Comparison of ENCODE assay signal across 8 mouse cellular contexts in genomic region chr7:63212084-63212723, GRCm38 (mm10). TPM values are rescaled to one million over a fixed set of nuclear protein-coding genes. Genes with fewer than 3 reads are reported as not detected.
DNase-seq lines count a peak whose midpoint lies in the region; ATAC-seq lines count a peak whose summit lies in the region.

Gene Chrna7, minus strand, starts transcription at chr7:63212569.

- H3K4me3 ChIP-seq in hindbrain, embryonic 15.5 days: peak within 1 kb of the TSS; percentile 86
- peak within 1 kb of the TSS; percentile 65 for H3K4me3 ChIP-seq in lung, embryonic 16.5 days (ENCODE audit: low read length)

- peaks cover 6% of the 10 kb centered on the region for H3K4me1 ChIP-seq in hindbrain, embryonic 15.5 days (replicated peaks)
- peaks cover 6% of the 10 kb centered on the region; the same call in 1 of the 2 replicates for H3K4me1 ChIP-seq in lung, embryonic 16.5 days (replicated peaks; ENCODE audit: control insufficient read depth, insufficient read depth, low read length)

- peak; percentile 85 to 92 for DNase-seq in adrenal gland, adult (ENCODE audit: inconsistent age in 2 of 2, low spot score in 1 of 2)
- peak; percentile 45 to 56 for DNase-seq in gastrocnemius, adult 8-10 months (ENCODE audit: low spot score in 2 of 2)
- peak; percentile 80 to 81 for DNase-seq in layer of hippocampus, postnatal 25 days (ENCODE audit: extremely low spot score in 1 of 2, low spot score in 1 of 2)
- peak; percentile 91 for DNase-seq in retina, postnatal 1 day

- peak within 1 kb of the TSS; percentile 69; the same call in 1 of the 2 replicates for H3K27ac ChIP-seq in hindbrain, embryonic 15.5 days (replicated peaks)
- no peak within 1 kb of the TSS for H3K27ac ChIP-seq in lung, embryonic 16.5 days (ENCODE audit: low read length)

- H3K36me3 ChIP-seq in hindbrain, embryonic 15.5 days: no peaks in the 10 kb centered on the region
- H3K36me3 ChIP-seq in lung, embryonic 16.5 days (ENCODE audit: control insufficient read depth, insufficient read depth, low read length): no peaks in the 10 kb centered on the region

- H3K27me3 ChIP-seq in hindbrain, embryonic 15.5 days: no peaks in the 10 kb centered on the region
- H3K27me3 ChIP-seq in lung, embryonic 16.5 days (ENCODE audit: control insufficient read depth, insufficient read depth, low read depth, low read length): peaks cover 6% of the 10 kb centered on the region; the same call in 1 of the 2 replicates

- H3K4me2 ChIP-seq in hindbrain, embryonic 15.5 days: peak within 1 kb of the TSS; percentile 87
- peak within 1 kb of the TSS; percentile 99 for H3K4me2 ChIP-seq in lung, embryonic 16.5 days (ENCODE audit: low read depth, low read length)

- H3K9ac ChIP-seq in hindbrain, embryonic 15.5 days: peak within 1 kb of the TSS; percentile 73
- H3K9ac ChIP-seq in lung, embryonic 16.5 days (ENCODE audit: low read length): peak within 1 kb of the TSS; percentile 68

- under 1% methylated on average over 63 of the region's 73 CpGs for WGBS in hindbrain, embryonic 15.5 days
- under 1% methylated on average over 47 of the region's 73 CpGs for WGBS in lung, embryonic 16.5 days

- H3K9me3 ChIP-seq in hindbrain, embryonic 15.5 days: no peaks in the 10 kb centered on the region
- H3K9me3 ChIP-seq in lung, embryonic 16.5 days (ENCODE audit: control insufficient read depth, low read length): no peaks in the 10 kb centered on the region

- peak; percentile 97 for ATAC-seq in common myeloid progenitor, adult 5-6 weeks (replicated peaks; ENCODE audit: low read depth, poor library complexity, severe bottlenecking)
- ATAC-seq in hindbrain, embryonic 15.5 days (ENCODE audit: low FRiP score, low read depth): peak; percentile 93
- peak; percentile 97 for ATAC-seq in lung, embryonic 16.5 days (ENCODE audit: low read depth)
- no peak for ATAC-seq in monocyte, adult 5-6 weeks (replicated peaks; ENCODE audit: insufficient number of reproducible peaks, low FRiP score, low TSS enrichment, poor library complexity, severe bottlenecking)

RNA-seq across cellular contexts. Expression of gene Chrna7, which starts in this region (rescaled TPM):
- total RNA-seq in common myeloid progenitor, adult 5-6 weeks (2017): not detected in 2 replicates
- under 1 TPM in 2 of 4 experiments, not detected in 2; 0.16 to 0.29 TPM for total RNA-seq in gastrocnemius, adult 8-10 months (2022)
- polyA plus RNA-seq in hindbrain, embryonic 15.5 days (2015; fragmentation: Nextera tagmentation; extraction: Ambion mirVana): 9.6 and 10.0 TPM in 2 replicates
- total RNA-seq in layer of hippocampus, postnatal 25 days (2021): 10 to 100 TPM; 42.1 to 48.6 TPM
- polyA plus RNA-seq in lung, embryonic 16.5 days (2015; fragmentation: Nextera tagmentation; extraction: Ambion mirVana): 0.33 and 0.44 TPM in 2 replicates
- not detected in 3 replicates for total RNA-seq in monocyte, adult 5-6 weeks (2017)

Comparison
In these comparisons a context has a peak if more than half of its experiments do, and no peak if none do; other contexts are left out.
1. RNA of gene Chrna7 (total RNA-seq): 42.1 to 48.6 TPM in layer of hippocampus, postnatal 25 days; 0.16 to 0.29 TPM in gastrocnemius, adult 8-10 months, not detected in common myeloid progenitor, adult 5-6 weeks and not detected in monocyte, adult 5-6 weeks; every median in the first group is over 10 times any median in the second.
2. Peak in ATAC-seq in common myeloid progenitor, adult 5-6 weeks; RNA of the gene not detected or under 1 TPM.
3. Peak in DNase-seq in gastrocnemius, adult 8-10 months; RNA of the gene not detected or under 1 TPM.
4. Peak in ATAC-seq, H3K4me3 ChIP-seq, H3K9ac ChIP-seq and H3K4me2 ChIP-seq in lung, embryonic 16.5 days; RNA of the gene not detected or under 1 TPM.
5. Peak in every context shown above with its lines, with median percentiles within 50 percentile points of each other: DNase-seq.